Mouse (Mus musculus) heart, adult 9 months (tissue): ENCODE results near the gene Afg1l.
A peak's percentile ranks its signal among the peaks of the same experiment; 100 is the strongest.

Source experiments
- DNase-seq, 2 experiments: peaks; one replicate each; pipeline ENCODE4 v3.0.0; 2022; ENCODE audit warnings: low spot score in 2 of 2

Afg1l gene

DNA sequence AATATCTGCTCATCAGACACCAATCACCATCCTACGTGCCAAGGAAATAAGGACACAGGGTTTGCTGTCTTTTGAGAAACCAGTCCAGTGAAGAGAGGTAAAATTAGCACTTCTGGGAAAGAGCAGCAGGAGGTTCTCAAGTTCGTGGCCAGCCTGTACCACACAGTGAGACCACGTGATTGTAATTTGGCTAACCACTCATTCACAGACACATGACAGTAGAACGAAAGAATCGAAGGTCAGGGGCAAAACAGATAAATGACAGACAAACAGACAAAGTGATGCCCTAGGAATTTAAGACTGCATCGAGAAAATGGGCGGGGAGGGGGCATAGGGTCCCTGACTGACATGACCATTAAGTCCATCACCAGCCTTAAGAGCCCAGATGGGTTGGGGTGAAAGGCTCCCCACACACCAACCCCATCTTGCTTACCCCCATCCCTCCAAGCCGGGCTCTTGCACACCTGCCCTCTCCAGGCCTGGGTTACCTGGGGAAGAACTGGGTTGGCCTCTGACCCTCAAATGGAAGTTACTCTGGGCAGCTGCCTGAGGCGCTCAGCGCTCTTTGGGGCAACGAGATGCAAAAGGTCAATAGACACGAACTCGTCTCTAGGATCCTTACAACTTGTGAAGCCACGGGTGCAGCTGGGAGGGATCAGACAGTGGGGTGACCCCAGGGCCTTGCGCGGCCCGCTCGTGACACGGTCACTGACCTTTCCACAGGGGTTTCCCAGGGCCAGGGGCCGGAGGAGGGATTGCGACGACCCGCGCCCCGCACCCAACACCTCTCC lies 620 bp downstream of the Afg1l start:
- no peak for DNase-seq

DNA sequence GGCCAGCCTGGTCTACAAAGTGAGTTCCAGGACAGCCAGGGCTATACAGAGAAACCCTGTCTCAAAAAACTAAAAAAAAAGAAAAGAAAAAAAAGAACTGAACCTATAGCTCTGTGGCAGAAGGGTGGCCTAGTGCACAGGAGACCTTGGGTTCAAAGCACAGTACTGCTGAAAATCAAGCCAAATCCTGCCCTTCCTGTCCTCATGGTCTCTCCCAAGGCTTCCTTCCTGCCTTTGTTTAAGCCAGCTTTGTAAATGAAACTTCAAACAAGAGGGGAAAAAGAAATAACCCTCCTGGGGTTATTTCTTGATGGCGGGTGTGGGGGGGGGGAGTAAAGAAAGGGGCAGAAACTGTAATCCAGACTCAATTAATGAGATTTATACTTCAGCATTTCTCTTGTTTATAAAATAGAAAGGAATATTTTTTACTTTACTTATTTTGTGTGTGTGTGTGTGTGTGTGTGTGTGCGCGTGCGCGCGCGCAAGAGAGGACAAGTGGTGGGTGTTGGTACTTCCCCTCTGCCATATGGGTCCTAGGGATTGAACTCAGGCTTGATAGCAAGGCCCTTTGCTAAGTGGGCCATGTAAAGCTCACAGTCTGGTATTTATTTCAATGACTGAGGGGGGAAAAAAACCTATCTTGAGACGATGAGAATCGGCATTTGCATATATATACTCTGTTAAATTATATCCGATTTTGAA lies 1.4 kb downstream of the Afg1l start:
- peak; percentile 47 to 72 for DNase-seq

DNA sequence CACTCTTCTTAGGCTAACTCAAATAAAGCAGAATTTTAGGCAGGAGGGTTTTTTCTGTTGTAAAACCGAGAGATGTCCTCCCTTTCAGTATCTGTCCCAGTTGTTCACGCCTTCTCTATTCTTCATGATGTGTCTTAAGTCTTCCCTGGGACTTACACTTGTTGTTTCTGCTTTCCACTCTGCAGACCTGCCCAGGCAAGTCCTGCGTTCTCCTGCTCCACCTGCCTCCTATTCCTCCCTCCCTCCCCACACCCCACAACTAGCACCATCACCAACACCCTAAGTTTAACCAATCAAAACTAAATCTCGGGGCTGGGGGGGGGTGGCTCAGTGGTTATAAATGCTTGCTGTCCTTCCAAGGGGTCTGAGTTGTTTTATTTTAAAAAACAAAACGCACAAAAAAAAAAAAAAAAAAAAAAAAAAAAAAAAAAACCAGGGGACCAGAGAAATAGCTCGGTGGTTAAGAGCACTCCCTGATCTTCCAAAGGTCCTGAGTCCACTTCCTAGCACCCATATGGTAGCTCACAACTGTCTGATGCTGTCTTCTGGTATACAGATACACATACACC lies 3.3 kb downstream of the Afg1l start:
- DNase-seq = no peak

DNA sequence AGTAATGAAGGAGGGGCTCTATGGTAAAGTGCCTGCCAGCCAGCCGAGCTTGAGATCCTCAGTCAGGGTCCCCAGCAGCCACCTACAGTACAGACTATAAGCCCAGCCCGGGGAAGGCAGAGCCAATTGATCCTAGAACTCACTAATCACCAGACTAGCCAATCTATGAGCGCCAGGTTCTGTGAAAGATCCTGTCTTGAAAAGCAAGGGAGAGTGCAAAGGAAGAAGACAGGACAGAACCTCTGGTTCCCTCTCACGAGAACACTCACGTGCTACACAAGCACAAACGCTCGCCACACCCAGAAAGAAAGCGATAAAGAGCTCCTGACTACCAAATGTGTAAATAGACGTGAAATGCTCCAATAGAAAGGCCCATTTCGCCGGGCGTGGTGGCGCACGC lies 13.6 kb downstream of the Afg1l start:
- no peak for DNase-seq

DNA sequence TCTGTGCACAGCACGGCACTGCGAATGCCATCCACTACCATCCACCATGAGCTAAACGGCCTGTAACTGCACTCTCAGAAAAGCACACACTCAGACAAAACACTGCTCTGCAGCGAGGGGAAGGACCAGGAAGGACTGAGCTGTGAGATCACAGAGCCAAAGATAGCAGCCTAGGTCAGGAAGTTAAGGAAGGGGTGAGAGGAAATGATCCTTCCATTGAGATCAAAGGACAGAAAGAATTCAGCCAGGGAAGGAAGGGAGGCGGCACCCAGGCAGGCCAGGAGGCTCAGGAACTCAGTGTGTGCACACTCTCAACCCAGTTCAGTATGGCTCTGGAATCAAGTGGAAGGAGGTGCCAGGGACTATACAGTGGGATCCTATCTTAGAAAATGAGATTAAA lies 14.1 kb downstream of the Afg1l start:
- DNase-seq = peak; percentile 64 to 80

DNA sequence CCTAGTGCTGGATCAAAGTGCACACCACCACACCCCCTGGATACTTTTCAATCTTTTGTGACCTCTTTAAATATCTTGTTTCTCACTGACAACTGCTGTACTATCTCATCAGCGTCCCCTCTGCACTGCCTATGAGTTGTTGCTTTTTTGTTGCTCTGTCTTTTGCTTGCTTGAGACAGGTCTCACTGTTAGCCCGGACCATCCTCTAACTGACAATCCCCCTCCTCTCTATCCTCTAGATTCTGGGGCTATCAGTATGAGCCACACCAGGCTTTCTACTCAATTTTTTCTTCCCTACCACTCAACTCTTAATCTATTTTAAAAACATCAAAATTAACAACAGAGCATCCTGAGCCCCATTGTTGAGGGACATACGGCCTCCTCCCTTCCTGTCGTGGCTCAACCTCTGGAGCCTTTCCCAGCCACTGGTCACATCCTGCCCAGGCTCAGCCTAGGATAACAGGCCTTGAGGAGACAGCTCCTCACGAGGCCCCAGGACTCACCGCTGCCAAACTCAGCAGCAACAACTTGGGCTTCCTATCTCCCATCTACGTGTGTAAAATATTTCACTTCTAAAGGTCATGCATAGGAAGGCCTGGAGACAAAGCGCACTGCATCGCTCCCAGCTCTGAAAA lies 20.7 kb downstream of the Afg1l start:
- DNase-seq = peak; percentile 83 to 89

DNA sequence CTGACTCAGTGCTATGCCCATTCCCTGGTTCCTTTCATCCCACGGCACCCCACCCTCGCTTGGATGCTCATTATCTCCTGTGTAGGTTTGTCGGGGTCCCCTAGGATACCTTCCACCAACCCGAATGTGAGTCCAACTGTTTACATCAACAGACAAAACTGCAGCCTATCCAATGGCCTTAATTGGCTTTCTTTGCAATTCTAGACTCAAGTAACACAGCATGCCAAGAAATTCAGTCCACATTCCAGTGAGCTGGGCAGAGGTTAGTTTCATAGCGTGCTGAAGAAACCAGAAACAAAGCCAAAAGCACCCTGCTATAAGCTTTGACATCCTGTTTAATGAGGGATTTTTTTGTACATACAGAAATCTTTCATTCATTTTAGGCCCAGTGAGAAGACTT lies 22.4 kb downstream of the Afg1l start:
- DNase-seq = no peak

DNA sequence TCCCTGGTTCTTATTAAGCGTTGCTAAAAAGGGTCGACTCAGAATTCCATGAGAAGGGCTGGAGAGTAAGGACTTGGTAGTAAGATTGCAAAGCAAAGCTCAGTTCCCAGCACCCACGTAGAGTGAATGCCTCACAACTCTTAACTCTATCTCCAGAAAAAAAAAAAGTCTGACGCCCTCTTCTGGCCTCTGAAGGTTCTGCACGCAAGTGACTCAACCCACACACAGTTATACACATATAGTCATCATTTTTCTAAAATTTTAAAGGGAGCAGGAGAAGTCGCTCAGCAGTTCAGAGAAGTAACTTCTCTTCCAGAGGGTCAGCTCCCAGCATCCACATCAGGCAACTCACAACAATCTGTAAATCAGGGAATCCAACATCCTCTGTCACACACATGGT lies 23.7 kb downstream of the Afg1l start:
- DNase-seq = no peak

DNA sequence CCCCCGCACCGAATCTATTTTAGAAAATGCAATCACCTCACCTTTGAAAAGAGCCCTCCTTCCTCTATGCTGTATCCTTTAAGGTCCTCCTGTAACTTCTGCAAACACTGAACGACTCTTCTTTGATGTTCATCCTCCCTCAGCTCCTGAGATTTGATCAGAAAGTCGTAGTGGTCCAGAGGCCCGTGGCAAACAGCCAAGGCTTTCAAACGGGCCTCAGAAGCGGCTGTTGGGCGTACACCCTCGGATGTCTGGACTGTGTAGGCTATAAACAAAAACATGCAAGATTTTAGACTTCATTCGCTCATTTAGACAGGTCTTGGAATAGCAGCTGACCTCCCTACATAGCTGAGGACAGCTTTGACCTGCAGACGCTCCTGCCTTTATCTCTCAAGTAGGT lies 24.1 kb downstream of the Afg1l start:
- no peak for DNase-seq

DNA sequence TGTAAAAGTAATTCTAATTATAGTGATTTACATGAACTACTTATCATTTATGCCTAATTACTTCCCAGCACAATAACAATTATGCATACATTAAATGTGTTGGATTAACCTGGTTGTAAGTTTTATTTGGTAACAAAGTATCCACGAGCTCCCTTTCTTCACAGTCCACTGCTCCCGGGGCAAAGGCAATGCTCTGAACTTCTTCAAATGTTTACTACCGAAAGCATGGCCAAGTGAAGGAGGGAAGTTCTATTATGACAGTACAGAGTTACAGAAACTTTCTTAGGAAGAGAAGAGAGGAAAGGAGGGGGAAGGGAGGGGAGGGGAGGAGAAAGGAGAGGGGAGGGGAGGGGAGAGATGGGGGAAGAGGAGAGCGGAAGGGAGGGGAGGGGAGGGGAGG lies 28.7 kb downstream of the Afg1l start:
- DNase-seq = no peak

DNA sequence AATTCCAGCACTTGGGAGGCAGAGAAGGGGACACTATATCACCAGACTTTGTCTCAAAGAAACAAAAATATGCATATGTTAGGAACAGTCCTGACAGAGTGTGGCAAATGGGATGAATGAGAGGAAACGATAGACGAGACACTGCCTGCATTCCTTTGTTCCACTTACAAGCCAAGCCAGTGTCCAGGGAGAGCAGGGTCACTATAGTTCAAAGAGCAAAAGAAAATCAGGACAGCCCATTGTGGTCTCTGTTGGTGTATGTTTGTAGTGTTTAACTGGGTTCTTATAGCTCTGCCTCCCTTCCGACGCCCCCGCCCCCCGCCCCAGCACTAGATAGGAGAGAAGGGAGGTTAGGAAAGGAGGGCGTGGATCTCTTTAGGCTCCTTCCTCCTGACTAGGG lies 30.0 kb downstream of the Afg1l start:
- no peak for DNase-seq

DNA sequence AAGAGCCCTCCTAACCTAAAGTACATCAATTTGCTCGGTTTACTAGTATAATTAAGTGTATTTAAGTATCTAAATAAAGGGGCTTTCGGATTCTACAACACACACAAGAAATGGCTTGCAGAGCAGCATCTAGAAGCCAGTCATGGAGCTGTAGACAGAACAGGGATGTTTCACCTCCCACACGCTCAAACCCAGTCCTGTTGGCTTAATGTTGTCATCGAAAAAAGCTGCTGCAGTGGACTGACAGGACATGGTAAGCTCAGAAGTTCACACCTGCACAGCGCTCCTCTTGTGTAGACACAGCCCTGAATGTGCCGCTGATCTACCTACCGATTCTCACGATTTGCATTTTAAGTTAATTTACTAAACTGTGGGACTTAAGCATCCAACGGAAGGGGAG lies 32.2 kb downstream of the Afg1l start:
- no peak for DNase-seq

DNA sequence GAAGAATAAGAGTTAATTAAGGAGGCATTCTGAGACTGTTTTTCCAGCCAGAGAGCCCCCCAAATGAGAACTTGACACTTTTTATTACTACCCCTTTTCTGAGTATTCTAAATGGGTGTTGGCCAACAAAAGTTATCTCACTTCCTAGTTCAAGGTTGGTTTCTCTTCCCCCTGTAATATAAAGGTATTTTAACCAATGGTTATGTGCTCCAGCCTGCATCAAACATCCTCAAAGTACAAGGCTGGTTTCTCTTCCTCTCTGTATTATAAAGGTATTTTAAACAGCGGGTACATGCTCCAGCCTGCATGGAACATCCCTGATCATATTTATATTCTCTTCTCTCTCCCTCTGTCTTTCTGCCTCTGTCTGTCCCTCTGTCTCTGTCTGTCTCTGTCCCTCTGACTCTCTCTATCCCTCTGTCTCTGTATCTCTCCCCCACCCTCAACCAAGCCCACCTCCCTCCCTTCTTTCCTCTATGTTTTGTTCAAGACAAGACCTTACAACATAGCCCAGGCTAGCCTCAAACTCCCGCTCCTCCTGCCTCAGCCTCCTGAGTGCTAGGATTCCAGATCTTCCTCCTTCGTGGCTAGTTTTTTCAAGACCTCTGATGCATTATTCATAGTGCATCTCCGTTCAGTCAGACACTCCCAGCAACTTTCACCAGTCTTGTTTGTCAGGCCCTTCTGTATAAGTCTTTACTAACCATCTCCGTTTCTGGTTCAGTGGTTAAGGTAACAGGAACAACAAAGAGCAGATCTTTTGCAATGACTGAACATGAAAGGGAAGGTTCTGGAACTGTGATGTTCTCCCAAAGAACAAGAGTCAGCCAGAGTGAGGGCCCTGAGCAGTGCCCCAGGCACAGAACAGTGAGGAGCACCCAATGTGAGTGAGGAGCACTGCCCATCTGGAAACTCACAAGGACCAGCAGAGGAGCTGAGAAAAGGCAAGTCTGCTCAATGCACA lies 41.2 kb downstream of the Afg1l start:
- no peak for DNase-seq

DNA sequence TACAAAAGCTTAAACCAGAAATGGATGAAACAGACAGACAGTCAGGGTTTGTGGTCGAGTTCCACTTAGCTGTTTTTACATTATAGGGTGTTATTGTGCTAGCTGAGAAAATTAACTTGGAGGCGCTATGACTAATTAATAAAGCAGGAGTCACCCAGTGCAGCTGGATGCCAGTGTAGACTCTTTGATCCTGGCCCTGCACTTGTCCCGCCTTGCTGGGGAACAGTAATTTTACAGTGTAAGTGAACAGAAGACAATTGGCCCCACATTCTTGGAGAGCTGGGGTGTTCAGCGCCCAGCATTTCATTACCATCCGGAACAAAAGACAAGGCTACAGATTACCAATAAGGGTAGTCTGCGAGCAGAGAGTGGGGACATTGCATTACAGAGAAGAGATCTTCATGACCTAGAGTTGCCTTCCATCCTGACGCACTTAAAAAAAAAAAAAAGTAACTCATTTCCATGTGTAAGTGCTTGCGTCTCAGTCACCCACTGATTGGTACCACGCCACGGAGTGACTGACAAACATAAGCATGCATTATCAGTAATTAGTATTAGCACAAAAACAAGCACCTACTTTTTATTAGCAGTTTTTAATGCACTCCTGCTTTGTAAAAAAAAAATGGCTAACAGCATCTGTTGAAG lies 60.7 kb downstream of the Afg1l start:
- no peak for DNase-seq

DNA sequence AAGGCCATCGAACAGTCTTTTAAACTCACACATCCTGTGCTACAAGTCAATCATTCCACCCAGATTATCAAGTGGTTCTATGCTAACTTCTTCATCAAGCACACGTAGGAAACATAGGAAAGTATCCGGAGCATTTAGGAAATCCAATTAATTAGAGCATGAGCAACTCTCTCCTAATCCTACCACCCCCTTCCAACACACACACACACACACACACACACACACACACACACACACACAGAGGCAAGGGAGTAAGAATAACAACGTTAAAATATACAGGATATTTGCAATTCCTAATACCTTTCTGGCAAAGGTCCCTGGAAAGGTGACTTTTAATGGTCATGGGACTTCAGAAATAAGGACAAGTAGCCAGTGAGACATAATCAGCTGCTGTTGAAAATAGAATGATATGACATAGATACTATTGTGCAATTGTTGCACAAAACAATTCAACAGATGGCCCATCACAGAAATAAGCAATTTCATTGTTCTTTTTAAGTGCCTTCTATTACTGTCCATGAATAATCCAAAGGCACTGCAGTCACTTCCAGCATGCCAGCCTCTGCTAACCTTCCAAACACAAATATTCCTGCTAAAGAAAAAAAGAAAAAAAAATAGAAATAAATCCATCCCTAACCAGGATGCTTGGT lies 62.4 kb downstream of the Afg1l start:
- no peak for DNase-seq

DNA sequence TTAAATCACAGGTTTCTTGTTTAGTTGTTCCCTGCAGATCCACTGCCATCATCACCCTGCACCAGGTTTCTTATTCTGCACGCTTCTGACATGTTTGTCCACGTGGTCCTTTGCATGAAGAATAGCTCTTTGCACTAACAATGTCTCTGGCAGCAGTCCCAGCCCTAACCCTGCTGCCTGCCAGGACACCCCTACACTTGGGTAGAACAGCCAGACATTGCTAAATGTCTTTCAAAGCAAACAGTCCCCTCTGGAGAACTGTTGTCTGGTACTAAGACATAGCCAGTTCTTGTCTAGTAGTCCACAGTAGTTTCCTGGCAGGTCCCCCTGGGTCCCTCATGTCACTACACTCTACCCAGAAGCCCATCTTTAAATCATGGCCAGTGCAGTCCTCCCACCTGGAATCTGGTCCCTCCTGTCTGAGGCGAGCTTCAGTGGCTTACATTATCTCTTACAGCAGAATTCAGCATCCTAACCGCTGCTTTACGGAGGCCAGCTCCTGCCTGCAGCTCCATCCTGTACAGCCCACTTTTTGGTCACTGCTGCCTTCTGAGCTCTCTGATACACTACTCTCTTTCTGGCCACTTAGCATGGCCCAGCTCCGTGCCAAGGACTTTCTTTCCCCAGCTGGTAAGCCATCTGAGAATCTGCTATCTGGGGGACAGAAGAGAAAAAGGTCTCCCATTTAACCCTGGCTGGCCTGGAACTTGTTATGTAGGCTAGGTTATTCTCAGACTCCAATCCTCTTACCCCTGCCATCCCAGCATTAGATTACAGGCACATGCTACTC lies 67.4 kb downstream of the Afg1l start:
- DNase-seq = peak; percentile 9 to 36

DNA sequence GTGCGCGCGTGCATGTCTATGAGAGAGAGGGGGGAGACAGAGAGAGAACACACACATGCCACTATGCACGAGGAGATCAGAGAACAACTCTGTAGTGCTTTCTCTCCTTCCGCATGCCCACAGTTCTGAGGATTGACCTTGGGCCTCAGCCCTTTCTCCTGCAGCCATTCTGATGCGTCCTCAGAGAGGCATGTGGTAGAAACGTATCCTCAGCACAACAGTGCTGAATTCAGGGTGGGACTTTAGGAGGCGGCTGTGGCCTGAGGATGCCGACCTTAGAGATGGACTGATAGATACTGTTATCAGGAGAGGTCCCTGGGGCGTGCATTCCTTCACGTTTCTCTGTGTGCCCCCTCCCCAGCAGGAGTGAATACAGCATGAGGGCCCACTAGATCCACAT lies 87.9 kb downstream of the Afg1l start:
- DNase-seq = no peak

DNA sequence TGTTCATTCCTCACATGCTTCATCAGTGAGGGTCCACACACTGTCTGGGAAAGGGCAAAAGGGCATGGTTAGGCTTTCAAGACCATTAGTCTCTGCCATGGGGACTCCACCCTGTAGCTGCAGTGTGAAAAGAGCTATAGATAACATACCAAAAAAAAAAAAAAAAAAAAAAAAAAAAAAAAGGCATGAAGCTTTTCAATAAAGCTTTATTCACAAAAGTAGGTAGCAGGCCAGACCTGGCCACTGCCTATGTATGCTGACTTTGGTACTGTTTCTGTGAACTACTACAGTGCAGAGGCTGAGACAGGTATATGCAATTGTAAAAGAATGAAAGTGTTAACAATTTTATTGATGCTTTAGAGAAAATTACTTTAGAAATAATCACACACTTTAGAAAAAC lies 90.2 kb downstream of the Afg1l start:
- DNase-seq = no peak

DNA sequence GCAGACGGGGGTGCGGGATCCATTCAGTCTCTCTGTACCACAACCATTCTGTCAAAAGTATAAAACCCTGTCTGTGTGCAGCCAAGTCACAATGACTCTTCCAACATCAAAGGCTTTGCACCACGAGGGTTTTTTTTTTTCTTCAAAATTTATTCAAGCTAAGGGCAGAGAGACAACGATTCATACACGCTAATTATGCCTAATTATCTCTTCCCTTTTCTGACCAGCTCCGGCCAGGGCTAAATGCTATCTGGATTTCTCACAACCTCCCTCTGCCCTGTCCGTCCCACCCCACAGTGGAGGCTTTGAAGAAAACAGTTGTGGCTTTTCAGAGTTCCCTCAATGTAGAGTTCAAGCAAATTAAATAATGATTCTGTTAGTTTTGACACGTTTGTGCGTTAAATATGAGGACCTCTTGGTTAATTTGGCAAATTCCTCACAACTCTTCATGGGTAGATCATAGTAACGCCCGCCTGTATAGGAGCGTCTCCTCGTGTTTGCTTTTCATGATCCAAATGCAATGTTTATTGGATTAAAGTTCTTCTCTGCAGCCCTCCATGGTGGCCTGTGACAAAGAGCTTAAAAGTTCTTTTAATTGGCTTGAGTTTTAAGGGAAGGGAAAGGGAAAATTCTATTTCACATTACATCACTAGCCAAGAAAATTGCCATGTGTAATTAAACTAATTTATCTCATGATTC lies 93.3 kb downstream of the Afg1l start:
- DNase-seq = no peak
